Mouse (Mus musculus) left cerebral cortex, adult 9 months (tissue): ENCODE data around the gene Zfx.

ENCODE experiments used
- DNase-seq, 2 experiments: peaks; one replicate each; pipeline ENCODE4 v3.0.0; 2022; ENCODE audit warnings: low spot score in 2 of 2

Zfx gene

DNA sequence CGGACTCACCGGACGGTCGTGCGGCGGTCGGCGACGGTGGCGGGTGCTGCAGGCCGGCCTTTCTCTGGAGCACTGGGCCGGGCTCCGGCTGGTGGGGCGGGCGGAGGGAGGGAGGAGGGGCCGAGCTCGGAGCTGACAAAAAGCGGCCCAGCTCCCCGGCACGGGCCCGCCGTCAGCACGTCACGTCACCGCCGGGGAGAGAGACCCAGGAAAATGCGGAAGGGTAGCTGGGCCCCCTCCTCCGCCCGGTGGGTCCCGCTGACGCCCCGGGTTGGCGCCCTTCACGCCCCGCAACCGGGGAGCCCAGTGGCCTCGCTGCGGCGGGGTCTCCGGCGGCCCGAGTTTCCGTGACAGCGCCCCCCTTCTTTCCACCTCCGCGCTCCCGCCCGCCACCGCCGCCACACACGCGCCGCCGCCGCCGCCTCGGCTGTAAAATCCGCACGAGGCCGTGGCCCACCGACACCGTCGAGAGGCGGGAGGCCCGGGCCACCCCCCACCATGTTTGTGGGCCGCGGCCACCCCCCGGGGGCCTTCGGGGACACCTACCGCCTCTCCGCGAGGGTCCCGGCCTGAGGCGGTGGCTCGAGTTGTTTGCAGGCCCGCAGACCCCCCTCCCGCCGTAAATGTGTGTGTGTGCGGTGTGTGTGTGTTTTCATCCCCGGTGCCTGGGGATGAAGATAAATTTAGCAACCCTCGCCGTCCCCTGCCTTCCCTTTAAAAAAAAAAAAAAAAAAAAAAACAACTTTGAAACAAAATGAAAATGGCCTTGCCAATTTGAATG, at the start of gene Zfx:
Zfx (minus strand) TSS at position 644 of the 781 bp plus-strand sequence.
- peak in 1 of 2 experiments; percentile 47 for DNase-seq

DNA sequence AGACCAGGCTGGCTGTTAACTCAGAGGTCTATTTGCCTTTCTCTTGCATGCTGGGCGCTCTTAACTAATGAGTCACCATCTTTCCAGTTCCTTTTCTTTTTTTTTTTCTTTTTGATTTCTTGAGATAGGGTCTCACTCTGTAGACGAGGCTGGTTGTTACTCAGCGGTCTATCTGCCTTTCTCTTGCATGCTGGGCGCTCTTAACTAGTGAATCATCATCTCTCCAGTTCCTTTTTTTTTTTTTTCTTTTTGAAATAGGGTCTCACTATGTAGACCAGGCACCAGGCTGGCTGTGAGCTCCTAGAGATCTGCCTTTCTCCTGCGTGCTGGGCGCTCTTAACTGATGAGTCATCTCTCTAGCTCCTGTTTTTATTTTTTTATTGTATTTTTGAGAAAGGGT, 45.8 kb upstream of the Zfx start:
- no peak for DNase-seq

DNA sequence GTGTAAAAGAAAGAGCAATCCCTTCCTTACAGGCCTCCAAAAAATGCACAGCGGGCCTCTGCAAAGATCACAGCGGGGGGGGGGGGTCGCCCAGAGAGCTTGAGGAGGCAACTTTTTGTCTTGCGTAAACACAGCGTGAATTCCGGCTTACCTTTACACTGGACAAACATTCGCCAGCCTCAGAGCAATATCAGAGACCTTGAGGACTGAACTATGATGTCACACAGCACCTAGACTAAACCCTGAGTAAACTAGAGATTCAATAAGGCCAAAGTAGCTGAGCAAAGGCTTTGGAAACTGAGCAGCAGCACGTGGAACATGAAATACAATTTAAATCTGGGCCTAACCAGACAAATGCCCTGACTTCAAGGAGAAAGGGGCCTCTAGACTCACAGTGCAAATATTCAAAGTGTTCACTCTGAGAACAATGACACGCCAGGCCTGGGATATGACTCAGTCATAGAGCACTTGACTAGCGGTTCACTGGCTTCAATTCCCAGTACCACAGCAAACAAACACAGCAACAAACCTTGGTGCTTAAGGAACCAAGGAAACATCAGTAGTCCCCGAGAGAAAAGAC, 28.8 kb upstream of the Zfx start:
- no peak for DNase-seq

DNA sequence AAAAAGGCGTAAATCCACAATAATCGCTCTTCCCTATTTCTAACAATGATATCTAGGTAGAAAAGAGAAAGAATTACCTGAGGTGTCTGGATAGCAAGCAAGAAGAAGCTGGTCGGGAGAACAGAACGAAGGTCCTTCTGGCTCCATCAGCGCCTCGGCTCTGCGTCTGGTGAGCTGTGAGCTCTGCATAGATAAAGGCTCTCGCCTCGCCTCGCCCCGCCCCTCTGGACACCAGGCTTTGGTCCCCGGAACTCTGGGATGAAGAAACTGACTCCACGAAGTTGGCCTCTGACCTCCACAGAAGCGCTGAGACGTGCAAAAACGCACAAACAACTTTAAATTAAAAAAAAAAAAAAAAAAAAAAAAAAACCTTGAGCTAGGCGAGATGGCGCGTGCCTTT, 27.0 kb upstream of the Zfx start:
- no peak for DNase-seq

DNA sequence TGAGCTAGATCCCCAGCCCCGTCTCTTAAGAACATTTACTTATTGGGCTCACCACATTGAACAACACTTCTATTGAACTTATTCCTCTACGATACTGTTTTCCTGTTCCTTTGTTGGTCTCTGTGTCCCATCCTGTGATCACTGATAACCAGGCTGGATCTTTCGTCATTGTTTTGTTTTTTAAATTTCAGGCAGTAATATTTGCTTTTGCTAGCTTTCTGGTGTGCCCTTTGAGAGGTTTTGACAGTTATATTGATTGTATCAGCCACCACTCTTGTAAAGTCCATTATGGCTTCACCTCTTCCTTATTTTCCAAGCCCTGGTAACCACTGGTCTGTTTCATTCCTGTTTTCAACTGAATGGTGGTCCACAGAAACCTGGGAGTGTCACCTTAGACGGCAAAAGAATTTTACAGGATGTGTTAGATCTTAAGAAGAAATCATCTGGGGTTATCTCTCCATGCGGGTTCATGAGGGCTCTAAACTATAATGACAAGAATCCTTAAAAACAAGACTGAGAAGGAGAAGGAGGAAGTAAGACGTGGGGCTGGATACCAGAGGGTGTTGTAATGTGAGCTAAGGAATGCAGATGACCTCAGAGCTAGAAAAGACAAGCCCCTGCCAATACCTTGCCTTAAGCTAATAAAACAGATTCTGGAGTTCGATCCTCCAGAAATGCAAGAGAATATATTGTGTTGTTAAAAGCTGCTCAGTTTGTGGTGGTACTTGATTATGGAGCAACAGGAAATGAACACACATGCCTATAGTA, 18.7 kb upstream of the Zfx start:
- DNase-seq, result no peak

DNA sequence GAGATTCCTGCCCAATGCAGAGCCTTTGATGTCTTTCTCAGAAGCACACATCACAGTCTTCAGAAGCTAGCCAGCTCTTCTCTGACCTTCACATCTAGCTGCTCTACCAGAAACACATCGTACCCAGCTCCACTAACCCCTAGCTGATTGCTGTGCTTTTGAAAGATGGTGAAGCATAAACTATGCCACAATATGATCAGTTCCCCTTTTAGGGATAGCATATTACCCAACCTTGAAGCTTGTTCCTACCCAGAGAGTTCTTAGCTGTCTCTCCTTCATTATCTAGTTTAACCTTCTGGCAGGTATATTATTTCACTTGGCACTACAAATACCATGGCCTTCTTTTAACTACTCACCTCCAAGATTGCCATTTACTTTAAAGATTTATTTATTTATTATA, 16.6 kb upstream of the Zfx start:
- DNase-seq, result no peak

DNA sequence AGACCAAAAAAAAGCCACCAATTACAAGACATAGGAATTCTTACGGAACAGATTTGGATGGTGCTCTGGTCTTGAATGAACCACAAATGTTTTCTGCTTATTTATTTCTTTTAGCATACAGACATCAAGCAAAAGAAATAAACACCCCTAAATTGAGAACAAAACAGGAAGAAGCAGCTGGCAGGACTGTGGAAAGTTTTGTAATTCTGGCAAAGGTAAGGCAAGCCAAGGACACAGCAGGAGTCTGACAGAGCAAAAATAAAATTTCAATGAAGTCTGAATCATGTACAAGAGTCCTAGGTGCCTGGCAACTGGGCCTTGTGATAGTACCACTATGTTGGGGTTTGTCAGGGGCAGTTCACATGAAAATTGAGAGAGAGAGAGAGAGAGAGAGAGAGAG, 14.8 kb upstream of the Zfx start:
- DNase-seq, result no peak

DNA sequence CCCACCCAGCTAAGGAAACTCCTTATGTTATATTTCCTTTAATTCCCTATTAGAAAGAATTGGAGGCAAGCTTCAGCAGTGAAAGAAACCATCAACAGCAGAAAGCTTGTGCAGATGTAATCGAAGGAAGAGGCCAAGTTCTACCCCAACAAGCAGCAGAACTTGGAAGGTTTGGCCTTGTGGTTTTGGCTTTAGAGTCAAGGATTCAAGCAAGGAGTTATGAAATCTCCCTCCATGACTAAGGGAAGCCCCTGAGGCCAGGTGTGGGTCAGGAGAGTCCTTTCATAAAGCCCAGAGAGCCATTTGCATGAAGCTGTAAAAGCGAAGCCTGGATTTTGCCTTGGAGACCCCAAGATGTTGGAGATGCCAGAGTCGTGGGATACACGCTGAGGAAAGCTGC, 11.6 kb upstream of the Zfx start:
- DNase-seq, result no peak

DNA sequence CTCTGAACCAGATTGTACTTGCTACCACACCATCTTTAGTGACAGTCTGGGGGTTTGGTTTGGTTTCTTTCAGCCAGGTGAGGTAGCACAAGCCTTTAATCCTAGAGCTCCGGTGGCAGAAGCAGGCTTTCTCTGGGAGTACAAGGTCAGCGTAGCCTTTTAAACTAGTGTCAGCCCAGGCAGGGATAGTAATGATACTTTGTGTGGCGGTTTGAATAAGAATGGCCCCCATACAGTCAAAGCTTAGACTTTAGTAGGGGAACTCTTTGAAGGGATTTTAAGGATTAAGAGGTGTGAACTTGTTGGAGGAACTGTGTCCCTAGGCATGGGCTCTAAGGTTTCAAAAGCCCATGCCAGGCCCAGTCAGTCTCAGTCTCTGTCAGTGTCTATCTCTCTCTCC, 10.0 kb upstream of the Zfx start:
- DNase-seq, result no peak

DNA sequence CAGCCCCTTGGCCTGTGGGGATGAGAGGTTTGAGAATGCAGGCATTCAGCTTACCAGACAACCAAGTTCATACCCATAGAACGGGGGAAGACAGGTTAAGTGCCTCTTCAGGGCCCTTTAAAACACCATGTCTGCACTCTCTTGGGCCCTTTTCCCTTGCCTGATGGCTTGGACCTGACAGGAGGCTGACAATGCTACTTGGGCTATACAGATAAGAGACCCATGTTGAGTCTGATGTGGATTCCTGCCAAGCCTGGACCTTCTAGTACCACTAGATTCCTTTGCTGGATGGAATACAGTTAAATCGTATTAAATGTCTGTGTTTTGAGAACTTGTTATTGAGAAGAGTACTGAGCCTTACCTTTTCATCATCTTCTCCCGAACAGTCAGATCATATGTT, 8.7 kb upstream of the Zfx start:
- DNase-seq, result no peak

DNA sequence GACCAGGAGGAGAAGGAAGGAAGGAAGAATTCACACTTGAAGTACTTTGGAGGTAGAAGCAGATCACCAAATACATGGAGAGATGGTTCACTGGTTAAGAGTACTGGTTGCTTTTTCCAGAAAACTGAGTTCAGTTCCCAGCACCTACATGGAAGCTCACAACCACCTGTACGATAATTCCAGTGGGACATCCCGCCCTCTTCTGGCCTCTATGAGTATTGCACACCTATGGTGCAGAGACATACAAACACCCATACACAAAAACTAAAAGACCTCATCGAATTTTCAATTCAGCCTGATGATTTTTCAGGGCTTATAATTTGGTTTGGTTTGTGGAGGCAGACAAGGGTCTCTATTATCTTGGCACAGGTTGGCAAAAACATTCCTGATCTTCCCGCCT, 6.2 kb upstream of the Zfx start:
- no peak for DNase-seq

DNA sequence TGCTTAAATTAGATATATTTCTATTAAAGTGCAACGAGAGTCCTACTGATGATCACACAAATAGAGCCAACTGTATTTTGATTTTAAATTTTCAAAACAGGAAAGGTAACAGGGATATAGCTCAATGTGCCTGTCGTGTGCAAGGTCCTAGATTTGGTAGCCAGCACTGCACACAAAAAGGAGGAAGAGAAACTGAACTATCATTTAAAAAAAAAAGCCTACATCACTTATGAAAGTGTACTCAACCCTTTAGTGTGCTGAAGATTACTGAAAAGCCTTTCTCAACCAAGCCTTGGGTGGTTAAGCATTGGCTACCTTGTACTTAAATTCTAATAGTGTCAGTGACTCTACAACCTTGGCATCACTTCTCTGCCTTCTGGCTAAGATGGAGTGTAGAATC, 2.4 kb upstream of the Zfx start:
- DNase-seq, result no peak

DNA sequence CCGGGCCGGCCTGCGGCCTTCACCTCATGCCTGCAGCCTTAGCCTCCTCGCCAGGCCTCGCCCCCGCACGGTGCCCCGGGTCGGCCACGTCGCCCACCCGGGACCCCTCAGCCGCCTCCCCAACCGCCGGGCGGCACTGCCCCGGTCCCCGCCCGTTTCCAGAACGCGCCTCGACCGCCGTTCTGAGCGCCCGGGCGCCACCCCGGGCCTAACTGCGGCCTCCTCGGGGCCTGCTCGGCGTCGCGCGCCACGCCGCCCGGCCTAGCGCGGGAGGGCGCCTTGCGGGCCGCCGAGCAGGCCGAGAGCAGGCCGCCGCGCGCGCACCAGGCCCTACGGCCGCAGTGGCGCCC, 818 bp downstream of the Zfx start:
- no peak for DNase-seq

DNA sequence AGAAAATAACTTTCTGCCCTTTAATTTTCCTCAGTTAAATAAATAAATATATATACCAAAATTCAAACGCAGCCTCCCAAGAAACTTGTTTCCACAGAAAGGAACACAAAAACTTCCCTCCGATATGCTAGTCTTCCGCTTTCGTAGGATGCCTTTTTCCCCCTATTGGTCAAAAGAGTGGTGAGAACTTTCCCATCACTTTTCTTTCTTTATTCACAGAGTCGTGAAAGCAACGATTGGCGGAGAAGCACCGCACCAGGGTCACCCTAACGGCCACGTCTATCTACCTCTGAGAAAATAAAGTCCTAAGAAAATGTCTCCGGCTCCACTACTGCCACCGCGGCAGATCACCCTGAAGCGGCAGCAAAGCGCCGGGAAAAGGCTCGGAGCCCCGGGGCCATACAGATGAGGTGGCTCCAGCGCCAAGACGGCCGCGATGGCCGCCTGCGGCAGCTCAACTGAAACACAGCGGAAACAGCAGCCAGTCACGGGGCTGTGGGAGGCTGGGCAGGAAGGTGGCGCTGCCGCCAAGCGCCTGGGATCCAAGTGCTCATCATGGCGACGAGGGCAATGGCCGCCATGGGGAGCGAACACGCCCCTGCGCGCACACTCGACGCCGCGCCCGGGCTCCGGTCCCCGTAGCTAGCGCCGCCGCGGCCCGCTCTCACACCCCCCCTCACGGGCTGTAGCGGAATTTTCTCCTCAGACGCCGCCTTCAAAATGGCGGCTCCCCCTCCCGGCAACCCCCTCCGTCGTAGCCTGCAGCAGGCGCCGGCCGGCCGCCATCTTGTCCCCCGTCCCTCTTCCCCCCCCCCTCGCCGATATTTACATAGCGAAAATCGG, 1.4 kb downstream of the Zfx start:
- peak; percentile 69 to 82 for DNase-seq

DNA sequence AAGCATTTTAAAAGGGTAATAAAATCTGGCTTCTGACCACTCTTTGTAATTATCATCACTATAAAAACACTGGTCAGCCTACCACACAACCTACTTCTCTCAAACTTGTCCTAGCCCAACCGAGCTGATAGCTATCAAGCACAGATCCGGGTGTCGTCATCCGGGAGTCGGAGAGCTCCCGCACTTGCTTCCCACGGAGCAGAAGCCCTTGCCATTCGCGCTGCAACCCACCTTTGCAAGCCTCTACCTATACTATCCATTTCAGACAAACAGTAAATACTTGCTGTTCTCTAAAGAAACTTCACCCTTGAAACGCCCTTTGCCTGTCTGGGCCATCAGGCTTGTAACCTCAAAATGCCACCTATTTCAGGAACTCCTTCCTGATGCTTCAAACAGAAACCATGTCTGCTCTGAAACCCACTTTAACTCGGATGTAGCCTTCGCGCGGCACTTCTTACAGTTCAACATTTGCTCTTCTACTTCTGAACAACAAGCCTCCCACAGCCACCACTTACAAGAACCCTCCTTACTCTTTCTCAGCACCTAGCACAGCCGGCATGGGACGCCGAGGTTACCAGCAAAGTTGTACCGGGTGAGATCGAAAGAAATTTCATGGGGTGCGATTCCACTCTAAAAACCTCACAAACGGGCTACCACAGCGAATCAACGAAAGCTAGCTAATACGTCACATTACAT, 2.2 kb downstream of the Zfx start:
- DNase-seq, result no peak

DNA sequence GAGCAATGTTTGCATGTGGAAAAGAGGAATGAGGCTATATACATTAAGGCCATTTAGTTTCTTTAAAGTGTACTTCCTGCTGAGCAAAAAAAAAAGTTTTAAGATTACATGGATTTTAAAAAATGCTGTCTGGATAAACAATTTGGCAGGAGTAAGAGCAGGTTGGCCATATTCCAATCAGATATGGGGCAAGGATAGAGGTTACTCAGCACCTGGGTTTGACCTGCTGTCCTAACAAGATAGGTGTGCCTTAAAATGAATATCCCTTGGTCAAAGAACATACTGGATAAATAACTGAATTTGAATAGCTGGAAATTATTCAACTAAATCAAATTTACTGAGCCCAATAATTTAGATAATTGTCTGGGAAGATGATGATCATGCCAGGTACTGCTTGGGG, 5.2 kb downstream of the Zfx start:
- no peak for DNase-seq

DNA sequence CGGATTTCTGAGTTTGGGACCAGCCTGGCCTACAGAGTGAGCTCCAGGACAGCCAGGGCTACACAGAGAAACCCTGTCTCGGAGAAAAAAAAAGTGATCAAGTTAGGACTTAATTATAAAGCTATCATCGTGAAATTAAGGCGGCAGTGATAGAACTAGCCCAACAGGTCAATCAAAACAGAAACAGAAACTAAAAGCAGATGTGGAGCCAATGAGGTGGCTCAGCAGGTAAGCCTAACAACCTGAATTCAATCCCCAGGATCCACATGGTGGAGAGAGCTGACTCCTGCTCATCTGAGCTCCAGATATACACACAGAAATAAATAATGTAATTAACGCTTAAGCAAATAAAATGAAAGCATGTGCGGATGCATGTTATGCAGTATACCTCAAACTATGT, 7.6 kb downstream of the Zfx start:
- DNase-seq, result no peak

DNA sequence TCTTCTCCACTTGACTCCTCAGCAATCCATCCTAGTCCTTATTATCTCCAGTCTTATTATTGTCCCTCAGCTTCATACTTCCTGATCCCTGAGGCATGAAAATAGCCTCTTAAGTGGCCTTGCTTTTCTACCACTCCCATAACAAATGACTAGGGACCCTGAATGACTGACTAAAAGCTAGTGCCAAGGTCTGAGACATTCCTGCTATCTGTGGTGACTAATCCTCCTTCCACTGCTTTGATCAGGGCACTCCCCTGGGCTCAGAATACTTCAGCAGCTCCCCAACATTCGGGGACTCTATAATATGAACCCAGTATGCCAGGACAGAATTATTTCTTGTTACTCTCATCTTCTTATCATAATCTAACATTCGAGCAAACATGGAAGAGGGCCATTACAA, 17.5 kb downstream of the Zfx start:
- DNase-seq, result no peak

DNA sequence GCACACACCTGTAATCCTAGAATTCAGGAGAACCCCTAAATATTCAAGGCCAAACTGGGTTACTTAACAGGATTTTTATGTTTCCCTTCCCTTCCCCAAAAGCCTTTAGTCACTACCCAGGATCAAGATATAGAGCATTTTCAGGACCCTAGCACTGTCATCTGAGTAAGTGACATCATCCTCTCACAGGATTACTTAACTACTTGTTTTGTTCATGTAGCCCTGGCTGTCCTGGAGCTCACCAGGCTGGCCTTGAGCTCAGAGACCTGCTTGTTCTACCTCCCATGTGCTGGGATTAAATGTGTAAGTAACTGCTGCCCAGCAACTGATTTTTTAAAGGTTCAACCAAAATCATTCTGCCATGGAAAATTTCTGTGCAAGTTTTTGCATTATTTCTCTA, 20.6 kb downstream of the Zfx start:
- no peak for DNase-seq

DNA sequence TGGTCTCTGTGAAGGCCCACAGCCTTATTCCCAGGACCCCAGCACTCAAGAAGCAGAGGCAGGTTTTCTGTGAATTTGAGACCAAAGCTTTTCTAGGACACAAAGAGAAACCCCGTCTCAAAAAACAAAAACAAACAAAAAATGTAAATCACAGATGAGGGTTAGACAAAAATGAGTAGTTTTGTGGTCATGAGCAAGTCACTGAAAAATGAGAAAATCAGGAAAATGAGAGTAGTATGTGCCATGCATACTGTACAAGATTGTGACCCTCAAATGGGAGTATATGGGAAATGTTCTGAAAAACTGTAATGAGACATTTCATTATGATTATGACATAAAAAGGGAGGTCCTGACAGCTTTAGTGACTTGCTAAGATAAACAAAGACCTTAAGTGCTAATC, 22.9 kb downstream of the Zfx start:
- DNase-seq, result no peak

DNA sequence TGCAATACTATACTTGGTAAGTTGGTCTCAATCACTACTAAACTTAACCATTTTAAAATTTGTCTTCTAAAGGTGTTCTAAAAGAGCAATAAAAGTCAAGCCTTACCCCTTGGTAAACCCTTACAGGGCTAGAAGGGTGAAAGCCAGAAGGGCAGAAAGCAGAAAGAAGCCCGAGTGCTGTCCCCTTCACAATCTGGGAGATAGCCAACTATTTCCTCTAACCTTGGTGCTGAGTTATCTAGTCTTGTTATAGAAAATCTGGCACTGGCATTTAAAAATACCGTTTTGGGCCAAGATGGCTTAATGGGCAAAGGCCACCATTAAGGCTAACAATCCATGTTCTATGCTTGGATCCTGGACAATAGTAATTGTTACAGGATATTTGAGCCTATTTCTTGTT, 32.5 kb downstream of the Zfx start:
- DNase-seq, result no peak

DNA sequence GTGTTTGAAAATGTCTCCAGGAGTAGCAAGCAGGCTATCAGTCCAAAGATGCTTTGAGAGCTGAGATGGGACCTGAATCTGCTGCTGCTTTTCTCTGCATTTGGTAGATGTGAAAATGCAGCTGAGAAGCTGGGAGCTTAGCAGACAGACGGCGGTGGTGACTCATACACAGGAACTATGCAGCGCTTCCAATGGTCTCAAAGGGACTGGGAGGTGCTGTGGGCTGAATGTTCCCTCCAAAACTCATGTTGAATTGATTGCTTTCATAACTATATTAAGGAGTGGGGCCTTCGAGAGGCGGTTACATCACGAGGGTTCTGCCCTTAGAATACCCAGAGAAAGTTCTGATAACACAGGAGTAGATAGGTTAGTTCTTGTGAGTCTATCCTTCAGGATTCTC, 62.3 kb downstream of the Zfx start:
- DNase-seq, result peak; percentile 18 to 39
